9 mouse cellular contexts compared by ENCODE assay signal in genomic region chr1:6143891-6144290, GRCm38 (mm10).
A peak's percentile ranks its signal among the peaks of the same experiment; 100 is the strongest.
DNase-seq lines count a peak whose midpoint lies in the region; ATAC-seq and TF ChIP-seq lines count a peak whose summit lies in the region.
"Had no signal": no experiment of that assay in that cellular context is flagged by ENCODE, and none has a peak within 500 bp of the region (broad histone marks: within the 10 kb centered on the region; RNA-seq: fewer than 3 reads in every experiment).

No protein-coding gene starts in this region.

- no peak overlapping the region for H3K27ac ChIP-seq in heart, adult 2 months
- no peak overlapping the region for H3K27ac ChIP-seq in midbrain, embryonic 11.5 days (ENCODE audit: low read depth, low read length)
- H3K27ac ChIP-seq in midbrain, embryonic 13.5 days = no peak overlapping the region
- no peak overlapping the region for H3K27ac ChIP-seq in MEL (ENCODE audit: control insufficient read depth, low read depth, low read length)

- no peak for TF ChIP-seq POLR2A in heart, adult 2 months (IDR thresholded peaks at IDR 0.05; ENCODE audit: insufficient read depth, low read depth, low read length)
- TF ChIP-seq POLR2A in MEL (IDR thresholded peaks at IDR 0.05; ENCODE audit: control insufficient read depth in 1 of 2, insufficient read depth in 1 of 2, low read depth in 1 of 2, low read length in 2 of 2, poor library complexity in 1 of 2) = no peak

- no peaks in the 10 kb centered on the region for H3K9me3 ChIP-seq in midbrain, embryonic 11.5 days (ENCODE audit: control insufficient read depth, low read length)
- no peaks in the 10 kb centered on the region for H3K9me3 ChIP-seq in midbrain, embryonic 13.5 days
- H3K9me3 ChIP-seq in MEL (replicated peaks; ENCODE audit: insufficient read depth, low read length) = no peaks in the 10 kb centered on the region

- intact Hi-C loops in heart, adult 2 months (cut with DNase I) = no loop called here

- no peaks in the 10 kb centered on the region for H3K27me3 ChIP-seq in heart, adult 2 months (ENCODE audit: control insufficient read depth, insufficient read depth, low read length)
- no peaks in the 10 kb centered on the region for H3K27me3 ChIP-seq in midbrain, embryonic 11.5 days (ENCODE audit: control insufficient read depth, insufficient read depth, low read length)
- no peaks in the 10 kb centered on the region for H3K27me3 ChIP-seq in midbrain, embryonic 13.5 days
- no peaks in the 10 kb centered on the region for H3K27me3 ChIP-seq in MEL (ENCODE audit: control insufficient read depth in 1 of 2, insufficient read depth in 2 of 2, low read length in 2 of 2)

- no peak for TF ChIP-seq EP300 in heart, adult 2 months (IDR thresholded peaks at IDR 0.05; ENCODE audit: insufficient read depth, low read depth, low read length)
- no peak for TF ChIP-seq EP300 in MEL (IDR thresholded peaks at IDR 0.05; ENCODE audit: low read depth in 1 of 2, low read length in 2 of 2)

- H3K4me2 ChIP-seq in midbrain, embryonic 11.5 days = no peak overlapping the region
- no peak overlapping the region for H3K4me2 ChIP-seq in midbrain, embryonic 13.5 days (replicated peaks)
- H3K4me2 ChIP-seq: heart, embryonic 11.5 days had no signal

- peak; percentile 42; the same call in 1 of the 2 replicates for ATAC-seq in midbrain, embryonic 11.5 days (ENCODE audit: low FRiP score)
- no peak for ATAC-seq in midbrain, embryonic 13.5 days
- 0 out of 2 replicates have a peak, but pooled peaks have one; percentile 58 for ATAC-seq in megakaryocyte progenitor cell, adult 5-6 weeks (replicated peaks; ENCODE audit: poor library complexity)

- WGBS in heart, adult 2 months = 29% methylated on average over 1 of the region's 1 CpGs
- 55% methylated on average over 1 of the region's 1 CpGs for WGBS in midbrain, embryonic 11.5 days
- 71% methylated on average over 1 of the region's 1 CpGs for WGBS in midbrain, embryonic 13.5 days

- no peaks in the 10 kb centered on the region for H3K4me1 ChIP-seq in heart, adult 2 months (ENCODE audit: control insufficient read depth, insufficient read depth, low read length)
- no peaks in the 10 kb centered on the region for H3K4me1 ChIP-seq in midbrain, embryonic 11.5 days (ENCODE audit: control insufficient read depth, insufficient read depth, low read length)
- H3K4me1 ChIP-seq in midbrain, embryonic 13.5 days (replicated peaks) = no peaks in the 10 kb centered on the region
- no peaks in the 10 kb centered on the region for H3K4me1 ChIP-seq in MEL (ENCODE audit: control insufficient read depth in 1 of 2, insufficient read depth in 2 of 2, low read length in 2 of 2)

- H3K4me3 ChIP-seq in heart, adult 2 months = no peak overlapping the region
- H3K4me3 ChIP-seq in midbrain, embryonic 11.5 days (ENCODE audit: low read depth, low read length) = no peak overlapping the region
- no peak overlapping the region for H3K4me3 ChIP-seq in midbrain, embryonic 13.5 days (replicated peaks)
- no peak overlapping the region for H3K4me3 ChIP-seq in MEL (ENCODE audit: control insufficient read depth in 1 of 2, insufficient read depth in 1 of 2, low read depth in 2 of 2, low read length in 2 of 2)

- no peak overlapping the region for H3K9ac ChIP-seq in heart, adult 2 months (ENCODE audit: low read depth, low read length)
- H3K9ac ChIP-seq in midbrain, embryonic 11.5 days (ENCODE audit: low read length) = no peak overlapping the region
- no peak overlapping the region for H3K9ac ChIP-seq in midbrain, embryonic 13.5 days (replicated peaks)
- H3K9ac ChIP-seq in MEL (ENCODE audit: control insufficient read depth, low read depth, low read length, poor library complexity, severe bottlenecking) = no peak overlapping the region

- H3K79me2 ChIP-seq in heart, adult 2 months (replicated peaks; ENCODE audit: control insufficient read depth, insufficient read depth, low read length) = no peaks in the 10 kb centered on the region
- H3K79me2 ChIP-seq in MEL (ENCODE audit: control insufficient read depth, insufficient read depth, low read length, poor library complexity) = no peaks in the 10 kb centered on the region

- DNase-seq in heart, adult 2 months = no peak
- DNase-seq in heart, adult 8-10 months (ENCODE audit: low spot score) = no peak
- no peak for DNase-seq in midbrain, embryonic 11.5 days (ENCODE audit: low spot score, missing footprints)
- DNase-seq in MEL (ENCODE audit: low read depth, low spot score) = peak; percentile 37
- DNase-seq in layer of hippocampus, adult 8-10 months (ENCODE audit: low spot score in 2 of 2) = no peak
- no peak for DNase-seq in layer of hippocampus, adult 18-20 months (ENCODE audit: low spot score in 2 of 2)

- TF ChIP-seq CTCF in heart, adult 2 months (IDR thresholded peaks at IDR 0.05) = peak; percentile 42
- peak in 2 of 3 experiments; percentile 17; a peak in 3 of 6 replicates for TF ChIP-seq CTCF in MEL (IDR thresholded peaks at IDR 0.05 in 2 of 3, conservative IDR thresholded peaks at IDR 0.05 in 1 of 3; ENCODE audit: control insufficient read depth in 1 of 3, insufficient read depth in 1 of 3, low read depth in 2 of 3, low read length in 3 of 3, poor library complexity in 1 of 3, severe bottlenecking in 1 of 3)

- no peaks in the 10 kb centered on the region for H3K36me3 ChIP-seq in heart, adult 2 months (ENCODE audit: control insufficient read depth, insufficient read depth, low read length)
- no peaks in the 10 kb centered on the region for H3K36me3 ChIP-seq in midbrain, embryonic 11.5 days (ENCODE audit: control insufficient read depth, insufficient read depth, low read length)
- H3K36me3 ChIP-seq in midbrain, embryonic 13.5 days = no peaks in the 10 kb centered on the region
- no peaks in the 10 kb centered on the region for H3K36me3 ChIP-seq in MEL (ENCODE audit: control insufficient read depth in 1 of 2, insufficient read depth in 2 of 2, low read length in 2 of 2)

- no peak for TF ChIP-seq RAD21 in MEL (IDR thresholded peaks at IDR 0.05; ENCODE audit: low read depth, low read length)

TF ChIP-seq in MEL, 35 proteins besides CTCF, POLR2A, EP300 and RAD21:
- no peak for TF ChIP-seq KAT2A (conservative IDR thresholded peaks at IDR 0.05; ENCODE audit: low read depth, low read length)
- no peak for TF ChIP-seq GATA1 (IDR thresholded peaks at IDR 0.05; ENCODE audit: low read depth, low read length)
- no peak for TF ChIP-seq POLR2AphosphoS5 (IDR thresholded peaks at IDR 0.05; ENCODE audit: borderline replicate concordance, low read depth, low read length)
- TF ChIP-seq MEF2A (IDR thresholded peaks at IDR 0.05; ENCODE audit: extremely low read depth, insufficient replicate concordance, low read depth, low read length, poor library complexity, severe bottlenecking) = no peak
- TF ChIP-seq ZKSCAN1 (IDR thresholded peaks at IDR 0.05; ENCODE audit: low read depth, low read length) = no peak
- no peak for TF ChIP-seq HCFC1 (IDR thresholded peaks at IDR 0.05; ENCODE audit: low read depth, low read length)
- TF ChIP-seq TBP (IDR thresholded peaks at IDR 0.05; ENCODE audit: low read depth, low read length) = no peak
- no peak for TF ChIP-seq SIN3A (IDR thresholded peaks at IDR 0.05; ENCODE audit: low read length)
- TF ChIP-seq MAX (IDR thresholded peaks at IDR 0.05; ENCODE audit: low read length) = no peak
- no peak for TF ChIP-seq TAL1 (IDR thresholded peaks at IDR 0.05; ENCODE audit: low read length)
- no peak for TF ChIP-seq JUND (IDR thresholded peaks at IDR 0.05; ENCODE audit: low read depth, low read length)
- TF ChIP-seq MXI1 (IDR thresholded peaks at IDR 0.05; ENCODE audit: low read depth, low read length) = no peak
- TF ChIP-seq NELFE (IDR thresholded peaks at IDR 0.05; ENCODE audit: low read depth, low read length) = no peak
- no peak for TF ChIP-seq MYB (IDR thresholded peaks at IDR 0.05; ENCODE audit: low read depth, low read length)
- TF ChIP-seq BHLHE40 (IDR thresholded peaks at IDR 0.05; ENCODE audit: borderline replicate concordance, low read depth, low read length) = no peak
- TF ChIP-seq MAFK (IDR thresholded peaks at IDR 0.05; ENCODE audit: borderline replicate concordance, low read depth, low read length) = no peak
- no peak for TF ChIP-seq CHD1 (IDR thresholded peaks at IDR 0.05; ENCODE audit: low read depth, low read length)
